In the genomic region with DNA sequence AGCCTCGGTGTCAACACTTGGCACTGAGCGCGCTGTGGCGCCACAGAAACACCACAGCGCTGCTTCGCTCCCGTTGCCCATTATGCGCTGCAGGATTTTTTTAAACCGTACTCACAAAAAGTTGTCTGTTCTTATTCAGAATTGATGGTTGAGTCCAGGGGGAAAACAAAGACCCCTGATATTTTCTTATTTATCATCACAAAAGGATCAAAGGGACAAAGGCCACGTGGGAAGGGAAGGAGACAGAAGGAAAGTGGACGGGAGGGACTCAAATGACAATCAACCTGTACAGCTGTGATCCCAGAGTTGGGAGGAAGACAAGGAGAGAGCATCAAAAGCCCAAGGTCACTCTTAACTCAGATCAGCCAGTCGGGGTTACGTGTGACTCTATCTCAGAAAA, we compare ENCODE assay signal across 21 mouse cellular contexts.
"Had no signal": no experiment of that assay in that cellular context is flagged by ENCODE, and none has a peak within 500 bp of the region (broad histone marks: within the 10 kb centered on the region; RNA-seq: fewer than 3 reads in every experiment).

No protein-coding gene starts in this region.

- ATAC-seq: intestine, embryonic 16.5 days; liver, embryonic 12.5 days had no signal

- H3K4me1 ChIP-seq: heart, embryonic 15.5 days; hindbrain, embryonic 15.5 days; limb, embryonic 13.5 days; limb, embryonic 15.5 days; liver, embryonic 12.5 days had no signal

- H3K9me3 ChIP-seq: heart, embryonic 13.5 days; heart, embryonic 15.5 days; hindbrain, embryonic 13.5 days; hindbrain, embryonic 15.5 days; kidney, embryonic 15.5 days; limb, embryonic 13.5 days; limb, embryonic 15.5 days; liver, embryonic 12.5 days had no signal

- H3K36me3 ChIP-seq: heart, embryonic 13.5 days; heart, embryonic 15.5 days; hindbrain, embryonic 13.5 days; hindbrain, embryonic 15.5 days; kidney, embryonic 15.5 days; limb, embryonic 13.5 days; limb, embryonic 15.5 days; liver, embryonic 12.5 days had no signal

- H3K27me3 ChIP-seq: heart, embryonic 13.5 days; heart, embryonic 15.5 days; hindbrain, embryonic 13.5 days; hindbrain, embryonic 15.5 days; kidney, embryonic 15.5 days; limb, embryonic 13.5 days; limb, embryonic 15.5 days; liver, embryonic 12.5 days had no signal

- H3K4me2 ChIP-seq: heart, embryonic 11.5 days; heart, embryonic 15.5 days; hindbrain, embryonic 13.5 days; hindbrain, embryonic 15.5 days; limb, embryonic 13.5 days; limb, embryonic 15.5 days; liver, embryonic 12.5 days had no signal

- H3K27ac ChIP-seq: heart, adult 2 months; heart, embryonic 13.5 days; heart, embryonic 15.5 days; hindbrain, embryonic 13.5 days; hindbrain, embryonic 15.5 days; hindbrain, postnatal 0 days; kidney, embryonic 15.5 days; kidney, postnatal 0 days; left cerebral cortex, adult 2 months; limb, embryonic 13.5 days; limb, embryonic 15.5 days; liver, embryonic 12.5 days; liver, embryonic 14.5 days had no signal

- H3K4me3 ChIP-seq: heart, adult 2 months; heart, embryonic 13.5 days; heart, embryonic 15.5 days; hindbrain, embryonic 13.5 days; hindbrain, embryonic 15.5 days; kidney, embryonic 15.5 days; left cerebral cortex, adult 2 months; limb, embryonic 13.5 days; limb, embryonic 15.5 days; liver, embryonic 12.5 days had no signal

- H3K9ac ChIP-seq: heart, embryonic 13.5 days; heart, embryonic 15.5 days; hindbrain, embryonic 13.5 days; hindbrain, embryonic 15.5 days; kidney, embryonic 15.5 days; limb, embryonic 13.5 days; limb, embryonic 15.5 days; liver, embryonic 12.5 days; liver, embryonic 14.5 days had no signal

- DNase-seq: gastrocnemius, postnatal 14 days; gastrocnemius, postnatal 36 days; heart, adult 2 months; heart, postnatal 14 days; heart, postnatal 36 days; kidney, adult 11 months; kidney, adult 9 months had no signal
